Mouse (Mus musculus): Measurements from ENCODE around the gene Ccdc80. TPM values are rescaled to one million over a fixed set of nuclear protein-coding genes. Genes with fewer than 3 reads are reported as not detected.

Gene Ccdc80
- polyA plus RNA-seq, 1 experiment: 0.20 TPM

GRCm38 (mm10) chr16:45090005-45090404 is 3.2 kb upstream of the Ccdc80 start:
- H3K9me3 ChIP-seq: no peaks in the 10 kb centered on the region
- peak overlapping the region; percentile 83 for H3K4me3 ChIP-seq (replicated peaks)
- H3K4me1 ChIP-seq: peaks cover 46% of the 10 kb centered on the region
- H3K36me3 ChIP-seq (replicated peaks; ENCODE audit: low read length): no peaks in the 10 kb centered on the region
- peaks cover 31% of the 10 kb centered on the region for H3K27me3 ChIP-seq (replicated peaks)
- TF ChIP-seq GATA1 (IDR thresholded peaks at IDR 0.05; ENCODE audit: borderline replicate concordance, low read length) (no peak), FLI1 (IDR thresholded peaks at IDR 0.05; ENCODE audit: low read length) (no peak)

DNA sequence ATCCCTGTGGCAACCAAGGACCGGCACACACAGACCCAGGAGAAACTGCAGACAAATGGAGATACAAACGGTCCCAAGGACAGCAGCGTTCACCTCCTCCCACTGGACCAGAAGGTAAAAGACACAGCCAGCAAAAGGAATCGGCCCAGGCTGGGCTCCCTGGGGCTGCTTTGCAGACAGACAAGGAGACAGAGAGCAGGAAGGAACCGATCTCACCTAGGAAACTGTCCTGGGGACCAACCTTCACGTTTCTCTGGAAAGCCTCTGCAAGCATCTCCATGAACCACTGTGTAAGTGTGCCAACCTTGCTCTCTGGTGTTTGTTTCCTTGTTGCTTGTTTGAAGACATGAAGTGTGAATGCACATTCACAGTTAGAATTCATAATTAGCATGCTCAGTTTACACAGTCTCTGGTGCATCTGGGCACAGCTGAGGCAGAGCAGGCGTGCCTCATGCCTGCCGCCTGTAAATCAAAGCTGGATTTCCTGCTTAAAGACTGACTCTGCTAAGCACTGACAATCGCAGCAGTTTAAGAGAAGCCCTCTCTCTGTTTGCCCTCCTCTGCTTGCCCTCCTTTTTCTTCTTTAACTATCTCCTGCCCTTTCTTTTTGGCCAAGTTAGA is 1.0 kb downstream of the Ccdc80 start:
- no peaks in the 10 kb centered on the region for H3K9me3 ChIP-seq
- peaks cover 45% of the 10 kb centered on the region for H3K4me1 ChIP-seq
- TF ChIP-seq GATA1 (IDR thresholded peaks at IDR 0.05; ENCODE audit: borderline replicate concordance, low read length) (no peak), FLI1 (IDR thresholded peaks at IDR 0.05; ENCODE audit: low read length) (no peak)
- H3K27me3 ChIP-seq (replicated peaks): peaks cover 63% of the 10 kb centered on the region
- no peaks in the 10 kb centered on the region for H3K36me3 ChIP-seq (replicated peaks; ENCODE audit: low read length)
- no peak overlapping the region for H3K4me3 ChIP-seq (replicated peaks)

GRCm38 (mm10) chr16:45095030-45095429 is 1.8 kb downstream of the Ccdc80 start:
- Histone ChIP-seq H3K4me3 (replicated peaks) (no peak overlapping the region), H3K27me3 (replicated peaks) (peaks cover 65% of the 10 kb centered on the region), H3K9me3 (no peaks in the 10 kb centered on the region), H3K4me1 (peaks cover 37% of the 10 kb centered on the region), H3K36me3 (replicated peaks; ENCODE audit: low read length) (no peaks in the 10 kb centered on the region)
- TF ChIP-seq GATA1 (IDR thresholded peaks at IDR 0.05; ENCODE audit: borderline replicate concordance, low read length): no peak
- no peak for TF ChIP-seq FLI1 (IDR thresholded peaks at IDR 0.05; ENCODE audit: low read length)

GRCm38 (mm10) chr16:45095561-45096482 is 2.6 kb downstream of the Ccdc80 start:
- TF ChIP-seq FLI1 (IDR thresholded peaks at IDR 0.05; ENCODE audit: low read length) (no peak), GATA1 (IDR thresholded peaks at IDR 0.05; ENCODE audit: borderline replicate concordance, low read length) (no peak)
- Histone ChIP-seq H3K4me1 (peaks cover 33% of the 10 kb centered on the region), H3K27me3 (replicated peaks) (peaks cover 65% of the 10 kb centered on the region), H3K36me3 (replicated peaks; ENCODE audit: low read length) (no peaks in the 10 kb centered on the region), H3K4me3 (replicated peaks) (no peak overlapping the region), H3K9me3 (no peaks in the 10 kb centered on the region)

DNA sequence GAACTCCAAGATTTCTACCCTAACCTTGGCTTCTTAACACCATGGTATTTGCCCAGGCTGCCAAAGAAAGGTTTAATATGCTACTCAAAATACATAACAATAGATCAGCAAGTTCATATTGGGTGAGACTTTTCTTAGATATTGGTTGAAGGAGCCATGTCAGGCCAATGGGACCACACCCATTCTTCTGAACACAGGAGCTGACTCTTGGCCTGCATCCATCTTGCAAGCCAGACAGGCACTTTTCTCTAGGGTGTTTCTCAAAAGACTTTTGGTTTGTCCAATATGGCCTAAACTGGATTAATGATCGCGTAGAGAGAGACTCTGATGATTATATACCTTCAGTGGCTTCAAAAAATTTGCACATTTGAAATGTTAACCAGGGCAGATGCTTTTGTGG is 4.3 kb downstream of the Ccdc80 start:
- Histone ChIP-seq H3K36me3 (replicated peaks; ENCODE audit: low read length) (no peaks in the 10 kb centered on the region), H3K27me3 (replicated peaks) (peaks cover 58% of the 10 kb centered on the region), H3K9me3 (no peaks in the 10 kb centered on the region), H3K4me1 (peaks cover 37% of the 10 kb centered on the region), H3K4me3 (replicated peaks) (no peak overlapping the region)
- TF ChIP-seq FLI1 (IDR thresholded peaks at IDR 0.05; ENCODE audit: low read length) (no peak), GATA1 (IDR thresholded peaks at IDR 0.05; ENCODE audit: borderline replicate concordance, low read length) (no peak)

- no peak for TF ChIP-seq GATA1 (IDR thresholded peaks at IDR 0.05; ENCODE audit: borderline replicate concordance, low read length)
- no peak for TF ChIP-seq FLI1 (IDR thresholded peaks at IDR 0.05; ENCODE audit: low read length)
These were observed 5.1 kb downstream of the Ccdc80 start for GRCm38 (mm10) chr16:45098186-45098885.

GRCm38 (mm10) chr16:45098886-45099210 is 5.6 kb downstream of the Ccdc80 start:
- TF ChIP-seq GATA1 (IDR thresholded peaks at IDR 0.05; ENCODE audit: borderline replicate concordance, low read length): no peak
- TF ChIP-seq FLI1 (IDR thresholded peaks at IDR 0.05; ENCODE audit: low read length): no peak
- H3K27me3 ChIP-seq (replicated peaks): peaks cover 47% of the 10 kb centered on the region
- H3K4me1 ChIP-seq: peaks cover 24% of the 10 kb centered on the region
- no peaks in the 10 kb centered on the region for H3K36me3 ChIP-seq (replicated peaks; ENCODE audit: low read length)
- H3K9me3 ChIP-seq: no peaks in the 10 kb centered on the region
- no peak overlapping the region for H3K4me3 ChIP-seq (replicated peaks)

More at GRCm38 (mm10) chr16:45098186-45098885, 5.1 kb downstream of the Ccdc80 start:
- Histone ChIP-seq H3K9me3 (no peaks in the 10 kb centered on the region), H3K27me3 (replicated peaks) (peaks cover 52% of the 10 kb centered on the region), H3K4me1 (peaks cover 29% of the 10 kb centered on the region), H3K36me3 (replicated peaks; ENCODE audit: low read length) (no peaks in the 10 kb centered on the region), H3K4me3 (replicated peaks) (no peak overlapping the region)

DNA sequence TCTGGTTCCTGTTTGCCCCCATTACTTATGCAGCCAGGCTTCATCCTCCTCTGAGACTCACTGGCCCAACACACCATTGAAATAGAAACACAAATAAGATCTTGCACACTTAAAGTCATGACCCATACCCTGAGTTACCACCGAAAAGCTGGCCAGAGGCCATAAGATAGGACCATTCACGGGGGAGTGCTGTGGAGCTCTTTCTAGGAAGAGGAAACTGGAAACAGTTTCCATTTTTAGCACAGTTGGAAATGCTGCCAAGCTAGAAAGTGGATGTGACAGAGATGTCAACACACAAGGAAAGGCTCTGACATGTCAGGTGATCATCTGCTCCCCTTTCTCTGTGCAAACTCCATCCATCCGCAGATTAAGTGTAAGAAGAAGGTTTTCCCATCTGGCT is 7.7 kb downstream of the Ccdc80 start:
- peaks cover 28% of the 10 kb centered on the region for H3K27me3 ChIP-seq (replicated peaks)
- TF ChIP-seq FLI1 (IDR thresholded peaks at IDR 0.05; ENCODE audit: low read length): no peak
- no peak for TF ChIP-seq GATA1 (IDR thresholded peaks at IDR 0.05; ENCODE audit: borderline replicate concordance, low read length)
- no peak overlapping the region for H3K4me3 ChIP-seq (replicated peaks)
- peaks cover 9% of the 10 kb centered on the region for H3K4me1 ChIP-seq
- no peaks in the 10 kb centered on the region for H3K9me3 ChIP-seq
- no peaks in the 10 kb centered on the region for H3K36me3 ChIP-seq (replicated peaks; ENCODE audit: low read length)

DNA sequence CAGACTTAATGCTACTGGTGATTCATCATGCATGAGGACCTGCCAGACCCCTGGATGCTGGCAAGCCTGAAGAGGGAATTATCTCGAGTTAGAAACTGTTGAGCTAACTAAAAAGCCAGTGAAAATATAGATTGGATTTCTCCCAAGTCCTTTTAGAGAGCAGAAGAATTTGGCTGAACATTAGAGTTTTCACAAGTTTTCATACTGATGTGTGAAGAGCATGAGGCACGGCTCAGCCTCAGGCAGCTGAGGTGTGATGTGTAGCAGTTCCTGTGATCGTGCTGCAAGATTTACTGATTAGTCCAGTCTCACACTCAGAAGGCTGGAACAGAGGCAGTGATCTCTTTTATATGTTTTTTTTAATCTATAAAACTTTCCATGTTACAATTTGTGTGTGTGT is 11.8 kb downstream of the Ccdc80 start:
- H3K4me1 ChIP-seq: peaks cover 13% of the 10 kb centered on the region
- H3K4me3 ChIP-seq (replicated peaks): no peak overlapping the region
- peaks cover 4% of the 10 kb centered on the region for H3K27me3 ChIP-seq (replicated peaks)
- TF ChIP-seq FLI1 (IDR thresholded peaks at IDR 0.05; ENCODE audit: low read length): no peak
- TF ChIP-seq GATA1 (IDR thresholded peaks at IDR 0.05; ENCODE audit: borderline replicate concordance, low read length): no peak
- H3K36me3 ChIP-seq (replicated peaks; ENCODE audit: low read length): no peaks in the 10 kb centered on the region
- no peaks in the 10 kb centered on the region for H3K9me3 ChIP-seq
